8 mouse cellular contexts compared by ENCODE assay signal in genomic region chr16:4624481-4625110, GRCm38 (mm10). TPM values are rescaled to one million over a fixed set of nuclear protein-coding genes. Genes with fewer than 3 reads are reported as not detected.
A peak's percentile ranks its signal among the peaks of the same experiment; 100 is the strongest.
DNase-seq lines count a peak whose midpoint lies in the region; ATAC-seq and TF ChIP-seq lines count a peak whose summit lies in the region.

Pam16 (minus strand) TSS chr16:4624988.

- peaks cover 28% of the 10 kb centered on the region for H3K4me1 ChIP-seq in heart, embryonic 12.5 days (replicated peaks)
- peaks cover 17% of the 10 kb centered on the region for H3K4me1 ChIP-seq in kidney, postnatal 0 days (replicated peaks; ENCODE audit: insufficient read depth, low read length)
- peaks cover 14% of the 10 kb centered on the region for H3K4me1 ChIP-seq in liver, embryonic 11.5 days (replicated peaks; ENCODE audit: control insufficient read depth, insufficient read depth, low read length)
- H3K4me1 ChIP-seq in stomach, embryonic 14.5 days (ENCODE audit: control insufficient read depth, insufficient read depth, low read length): peaks cover 9% of the 10 kb centered on the region

- DNase-seq in B cell, adult 2 months: peak; percentile 87 to 89
- DNase-seq in brain, adult 2 months (ENCODE audit: low read depth, low spot score): peak; percentile 95
- peak; percentile 93 for DNase-seq in kidney, postnatal 0 days (ENCODE audit: low spot score)
- DNase-seq in liver, embryonic 11.5 days (ENCODE audit: low spot score): peak; percentile 90
- peak; percentile 91 for DNase-seq in naive thymus-derived CD4-positive, alpha-beta T cell, adult 2 months (ENCODE audit: low read depth)

- ATAC-seq in erythroblast, adult 5-6 weeks (replicated peaks; ENCODE audit: low FRiP score, poor library complexity, severe bottlenecking): peak; percentile 97
- ATAC-seq in heart, embryonic 12.5 days (ENCODE audit: insufficient number of reproducible peaks, low FRiP score): peak; percentile 93
- peak; percentile 80 for ATAC-seq in kidney, postnatal 0 days (replicated peaks; ENCODE audit: low FRiP score, low read depth)
- ATAC-seq in liver, embryonic 11.5 days (replicated peaks; ENCODE audit: low FRiP score): peak; percentile 90
- peak; percentile 92 for ATAC-seq in stomach, embryonic 14.5 days (ENCODE audit: insufficient number of reproducible peaks, insufficient read depth, low FRiP score, low read depth)

- H3K27ac ChIP-seq in heart, embryonic 12.5 days (ENCODE audit: poor library complexity, severe bottlenecking): peak within 1 kb of the TSS; percentile 86
- peak within 1 kb of the TSS; percentile 87 for H3K27ac ChIP-seq in kidney, postnatal 0 days
- H3K27ac ChIP-seq in liver, embryonic 11.5 days (ENCODE audit: low read depth, low read length): peak within 1 kb of the TSS; percentile 79
- H3K27ac ChIP-seq in stomach, embryonic 14.5 days (ENCODE audit: low read length): peak within 1 kb of the TSS; percentile 64

- no peak for TF ChIP-seq CTCF in kidney, postnatal 0 days (IDR thresholded peaks at IDR 0.05; ENCODE audit: low read depth)

- H3K4me2 ChIP-seq in heart, embryonic 12.5 days: peak within 1 kb of the TSS; percentile 88
- peak within 1 kb of the TSS; percentile 90 for H3K4me2 ChIP-seq in kidney, postnatal 0 days (ENCODE audit: low read length)
- H3K4me2 ChIP-seq in liver, embryonic 11.5 days: peak within 1 kb of the TSS; percentile 81
- peak within 1 kb of the TSS; percentile 72 for H3K4me2 ChIP-seq in stomach, embryonic 14.5 days (replicated peaks; ENCODE audit: low read depth, low read length)

- under 1% methylated on average over 56 of the region's 56 CpGs for WGBS in heart, embryonic 12.5 days
- WGBS in kidney, postnatal 0 days: under 1% methylated on average over 56 of the region's 56 CpGs
- WGBS in liver, embryonic 11.5 days: under 1% methylated on average over 56 of the region's 56 CpGs
- WGBS in stomach, embryonic 14.5 days: under 1% methylated on average over 56 of the region's 56 CpGs

- H3K36me3 ChIP-seq in heart, embryonic 12.5 days: peaks cover 26% of the 10 kb centered on the region
- H3K36me3 ChIP-seq in kidney, postnatal 0 days (ENCODE audit: insufficient read depth, low read length): peaks cover 15% of the 10 kb centered on the region; the same call in 1 of the 2 replicates
- no peaks in the 10 kb centered on the region for H3K36me3 ChIP-seq in liver, embryonic 11.5 days (ENCODE audit: control insufficient read depth, insufficient read depth, low read length)
- peaks cover 3% of the 10 kb centered on the region; the same call in 1 of the 2 replicates for H3K36me3 ChIP-seq in stomach, embryonic 14.5 days (ENCODE audit: control insufficient read depth, insufficient read depth, low read length)

- no peaks in the 10 kb centered on the region for H3K9me3 ChIP-seq in heart, embryonic 12.5 days (replicated peaks)
- H3K9me3 ChIP-seq in kidney, postnatal 0 days (replicated peaks; ENCODE audit: low read length): no peaks in the 10 kb centered on the region
- no peaks in the 10 kb centered on the region for H3K9me3 ChIP-seq in liver, embryonic 11.5 days (ENCODE audit: control insufficient read depth, low read length)
- H3K9me3 ChIP-seq in stomach, embryonic 14.5 days (ENCODE audit: control insufficient read depth, low read depth, low read length): no peaks in the 10 kb centered on the region

- H3K27me3 ChIP-seq in heart, embryonic 12.5 days (replicated peaks): no peaks in the 10 kb centered on the region
- no peaks in the 10 kb centered on the region for H3K27me3 ChIP-seq in kidney, postnatal 0 days (ENCODE audit: insufficient read depth, low read length)
- no peaks in the 10 kb centered on the region for H3K27me3 ChIP-seq in liver, embryonic 11.5 days (replicated peaks; ENCODE audit: control insufficient read depth, insufficient read depth, low read length)
- H3K27me3 ChIP-seq in stomach, embryonic 14.5 days (ENCODE audit: control insufficient read depth, insufficient read depth, low read length): no peaks in the 10 kb centered on the region

- H3K9ac ChIP-seq in heart, embryonic 12.5 days: peak within 1 kb of the TSS; percentile 87
- peak within 1 kb of the TSS; percentile 83 for H3K9ac ChIP-seq in kidney, postnatal 0 days (ENCODE audit: low read depth, low read length)
- peak within 1 kb of the TSS; percentile 73 for H3K9ac ChIP-seq in liver, embryonic 11.5 days (ENCODE audit: low read depth, low read length)
- H3K9ac ChIP-seq in stomach, embryonic 14.5 days (replicated peaks; ENCODE audit: low read depth, low read length): peak within 1 kb of the TSS; percentile 66

- H3K4me3 ChIP-seq in heart, embryonic 12.5 days: peak within 1 kb of the TSS; percentile 88
- H3K4me3 ChIP-seq in kidney, postnatal 0 days (replicated peaks; ENCODE audit: low read depth, low read length): peak within 1 kb of the TSS; percentile 84
- H3K4me3 ChIP-seq in liver, embryonic 11.5 days (ENCODE audit: low read depth, low read length): peak within 1 kb of the TSS; percentile 77
- peak within 1 kb of the TSS; percentile 61 for H3K4me3 ChIP-seq in stomach, embryonic 14.5 days (ENCODE audit: low read depth, low read length)

RNA-seq across cellular contexts. Expression of gene Pam16, which starts in this region (rescaled TPM):
- 3.3 and 10.6 TPM in 2 replicates for total RNA-seq in erythroblast, adult 5-6 weeks (2015; ENCODE audit: low replicate concordance)
- total RNA-seq in erythroblast, adult 5-6 weeks (2017; ENCODE audit: low replicate concordance): 7.9 and 11.6 TPM in 2 replicates
- 127 and 128 TPM in 2 replicates for polyA plus RNA-seq in heart, embryonic 12.5 days (2016; fragmentation: Nextera tagmentation; extraction: Ambion mirVana)
- 105 and 106 TPM in 2 replicates for polyA plus RNA-seq in kidney, postnatal 0 days (2015; fragmentation: Nextera tagmentation; extraction: Ambion mirVana)
- polyA plus RNA-seq in liver, embryonic 11.5 days (2014; fragmentation: Nextera tagmentation; extraction: Ambion mirVana): 110 and 116 TPM in 2 replicates
- 84.7 and 85.5 TPM in 2 replicates for polyA plus RNA-seq in stomach, embryonic 14.5 days (2014; fragmentation: Nextera tagmentation; extraction: Ambion mirVana)

Comparison
In these comparisons a context has a peak if more than half of its experiments do, and no peak if none do; other contexts are left out.
1. Peak in every context shown above with its lines: DNase-seq, ATAC-seq, H3K4me3 ChIP-seq and H3K27ac ChIP-seq.